Mouse (Mus musculus) kidney, adult 2 months (tissue): ENCODE data around the gene Ttc28. TPM values are rescaled to one million over a fixed set of nuclear protein-coding genes. Genes with fewer than 3 reads are reported as not detected.

ENCODE experiments used
- DNase-seq: peaks from one replicate; pipeline ENCODE4 v3.0.0; 2021
- H3K27ac ChIP-seq: fragments of 200-500 bp; 2 replicates; pipeline ENCODE4 v1.5.1; 2012; ENCODE audit warnings: low read depth, low read length, control low read depth, inconsistent platforms; ENCODE audit not compliant: insufficient read depth
- H3K27me3 ChIP-seq: fragments of 200-500 bp; replicated peaks from 2 replicates; pipeline ENCODE4 v1.6.1; 2012; ENCODE audit warnings: mild to moderate bottlenecking, moderate library complexity, low read length, inconsistent platforms; ENCODE audit not compliant: control insufficient read depth, insufficient read depth
- H3K36me3 ChIP-seq: fragments of 200-500 bp; 2 replicates; pipeline ENCODE4 v1.6.1; 2012; ENCODE audit warnings: mild to moderate bottlenecking, moderate library complexity, low read length, inconsistent platforms; ENCODE audit not compliant: control insufficient read depth, insufficient read depth
- H3K4me1 ChIP-seq: fragments of 200-500 bp; 2 replicates; pipeline ENCODE4 v1.6.1; 2011; ENCODE audit warnings: low read length; ENCODE audit not compliant: control insufficient read depth, insufficient read depth
- H3K4me3 ChIP-seq: fragments of 200-500 bp; 2 replicates; pipeline ENCODE4 v1.5.1; 2011; ENCODE audit warnings: mild to moderate bottlenecking, low read depth, low read length, control low read depth; ENCODE audit not compliant: insufficient read depth
- CTCF ChIP-seq: fragments of 200-500 bp; conservative IDR thresholded peaks from 2 replicates; pipeline ENCODE4 v1.5.1; 2011; ENCODE audit warnings: low read depth, mild to moderate bottlenecking, control low read depth, low read length, moderate library complexity, mixed read lengths; ENCODE audit not compliant: insufficient read depth, insufficient read length
- POLR2A ChIP-seq: fragments of 200-500 bp; IDR thresholded peaks from one replicate; pipeline ENCODE4 v1.6.1; 2011; ENCODE audit warnings: low read depth, low read length, control low read depth
- WGBS: fragments of 180-500 bp; shearing (Covaris S2); methylation state at CpG from one replicate; pipeline ENCODE4 v1.1.7; 2018; 5-methylcytosine and 5-hydroxymethylcytosine counted together
- polyA plus RNA-seq: library from polyadenylated mRNA; depleted of rRNA; stranded (reverse); fragments of >200 nt; gene quantifications from 2 replicates; pipeline ENCODE4 v1.2.3, GENCODE M21; 2012

The Ttc28 gene
- polyA plus RNA-seq, 1 experiment, result 6.6 TPM

GRCm38 (mm10) chr5:111007136-111007500 lies 127.5 kb downstream of the Ttc28 start:
- Histone ChIP-seq H3K27ac (no peak overlapping the region), H3K36me3 (no peaks in the 10 kb centered on the region), H3K27me3 (no peaks in the 10 kb centered on the region), H3K4me3 (no peak overlapping the region), H3K4me1 (peaks cover 9% of the 10 kb centered on the region)
- no peak for DNase-seq
- TF ChIP-seq CTCF, result no peak
- no peak for TF ChIP-seq POLR2A
- WGBS, result 70% methylated on average over 7 of the region's 7 CpGs

- TF ChIP-seq CTCF, result no peak
- TF ChIP-seq POLR2A, result no peak
Measured at GRCm38 (mm10) chr5:111007900-111008299, 128.3 kb downstream of the Ttc28 start.

DNA sequence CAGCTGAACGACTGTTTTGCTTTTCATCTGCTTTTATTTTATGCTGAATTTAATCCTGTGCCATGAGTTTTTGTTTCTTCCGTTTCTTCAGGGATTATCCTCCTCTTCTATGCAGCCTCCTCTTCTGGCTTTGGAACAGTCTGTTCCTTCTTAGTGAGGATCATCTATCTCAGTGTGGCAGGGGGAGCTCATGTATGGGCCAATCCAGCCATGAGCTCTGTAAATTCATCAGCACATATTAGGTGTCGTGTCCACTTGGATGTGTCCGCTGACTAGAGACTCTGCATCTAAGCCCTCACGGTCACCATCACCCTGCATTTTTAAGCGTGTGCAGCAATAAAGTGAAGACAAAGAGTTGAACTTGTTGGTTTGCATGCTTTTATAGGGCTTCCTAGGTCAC lies 128.8 kb downstream of the Ttc28 start:
- no peak overlapping the region for H3K4me3 ChIP-seq
- no peaks in the 10 kb centered on the region for H3K27me3 ChIP-seq
- WGBS, result 83% methylated on average over 6 of the region's 6 CpGs
- H3K27ac ChIP-seq, result no peak overlapping the region
- H3K4me1 ChIP-seq, result peaks cover 11% of the 10 kb centered on the region
- DNase-seq, result no peak
- TF ChIP-seq CTCF, result no peak
- H3K36me3 ChIP-seq, result no peaks in the 10 kb centered on the region

More at GRCm38 (mm10) chr5:111007900-111008299, 128.3 kb downstream of the Ttc28 start:
- H3K36me3 ChIP-seq, result no peaks in the 10 kb centered on the region
- DNase-seq, result no peak
- H3K27ac ChIP-seq, result no peak overlapping the region
- H3K4me1 ChIP-seq, result peaks cover 11% of the 10 kb centered on the region
- no peaks in the 10 kb centered on the region for H3K27me3 ChIP-seq
- no peak overlapping the region for H3K4me3 ChIP-seq
- 73% methylated on average over 8 of the region's 8 CpGs for WGBS

DNA sequence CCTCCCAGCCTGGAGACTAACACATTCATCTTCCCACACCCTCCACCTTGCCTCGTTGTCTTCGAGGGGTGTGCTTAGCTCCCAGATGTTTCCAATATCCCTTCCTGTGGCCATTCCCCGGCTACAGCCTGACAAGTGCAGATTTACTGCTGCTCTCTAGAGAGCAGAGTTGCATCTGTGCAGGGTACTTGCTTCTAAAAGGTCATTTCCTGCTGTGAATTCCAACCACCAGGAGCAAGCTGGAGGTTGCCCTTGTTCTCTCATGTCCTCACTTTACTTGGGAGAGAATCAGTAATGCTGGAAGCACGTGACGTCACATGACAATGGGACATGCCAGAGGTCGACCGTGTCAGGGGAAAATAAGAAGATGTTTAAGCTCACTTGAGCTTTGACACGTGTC lies 131.7 kb downstream of the Ttc28 start:
- TF ChIP-seq CTCF (no peak; the same call in 1 of the 2 replicates), POLR2A (no peak)
- H3K4me3 ChIP-seq, result no peak overlapping the region
- no peaks in the 10 kb centered on the region for H3K27me3 ChIP-seq
- 10% methylated on average over 8 of the region's 8 CpGs for WGBS
- H3K4me1 ChIP-seq, result peaks cover 11% of the 10 kb centered on the region
- H3K27ac ChIP-seq, result peak overlapping the region; percentile 5; the same call in 1 of the 2 replicates
- H3K36me3 ChIP-seq, result no peaks in the 10 kb centered on the region
- DNase-seq, result peak; percentile 76

DNA sequence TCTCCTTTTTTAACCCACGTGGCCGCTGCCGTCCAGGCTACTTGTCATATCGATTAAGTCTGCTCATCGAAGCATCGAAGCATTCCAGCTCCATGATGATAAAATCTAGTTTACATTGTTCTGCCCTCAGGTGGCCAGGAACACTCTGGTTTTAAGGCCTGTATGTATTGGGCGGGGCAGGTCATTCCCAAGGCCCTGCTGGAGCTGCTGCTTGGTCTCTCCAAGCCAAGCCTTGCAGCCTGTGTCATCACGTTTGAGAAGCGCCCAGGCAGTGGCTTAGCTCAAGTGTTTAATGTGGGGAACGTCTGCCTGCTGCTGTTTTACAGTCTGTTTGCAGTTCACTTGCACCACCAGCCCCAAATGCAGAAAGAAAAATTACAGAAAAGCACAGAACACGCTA lies 132.5 kb downstream of the Ttc28 start:
- Histone ChIP-seq H3K36me3 (no peaks in the 10 kb centered on the region), H3K27ac (no peak overlapping the region), H3K4me1 (peaks cover 11% of the 10 kb centered on the region), H3K27me3 (no peaks in the 10 kb centered on the region), H3K4me3 (no peak overlapping the region)
- WGBS, result 68% methylated on average over 11 of the region's 11 CpGs
- TF ChIP-seq POLR2A, result no peak
- TF ChIP-seq CTCF, result no peak
- no peak for DNase-seq

DNA sequence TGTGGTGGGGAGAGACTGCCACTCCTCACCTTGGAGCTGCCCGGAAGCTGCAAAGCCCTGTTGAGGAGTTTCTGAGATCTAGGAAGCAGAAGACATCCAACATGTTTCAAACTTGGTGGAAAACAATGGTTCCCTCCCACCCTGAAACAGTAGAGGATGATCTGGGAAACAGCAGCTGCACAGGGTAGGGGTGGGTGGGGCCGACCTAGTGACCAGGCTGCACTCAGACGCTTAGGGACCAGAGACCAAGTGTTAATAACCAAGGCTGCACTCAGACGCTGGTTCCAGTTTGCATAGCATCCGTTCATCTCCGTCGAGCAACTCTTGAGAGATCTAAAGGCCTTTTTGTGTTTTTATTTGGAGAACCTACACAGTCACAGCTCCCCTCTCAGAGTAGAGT lies 133.0 kb downstream of the Ttc28 start:
- H3K4me1 ChIP-seq, result peaks cover 11% of the 10 kb centered on the region
- H3K27ac ChIP-seq, result no peak overlapping the region
- no peak for DNase-seq
- H3K4me3 ChIP-seq, result no peak overlapping the region
- H3K36me3 ChIP-seq, result no peaks in the 10 kb centered on the region
- H3K27me3 ChIP-seq, result no peaks in the 10 kb centered on the region
- 56% methylated on average over 7 of the region's 7 CpGs for WGBS
- TF ChIP-seq CTCF (no peak), POLR2A (no peak)

DNA sequence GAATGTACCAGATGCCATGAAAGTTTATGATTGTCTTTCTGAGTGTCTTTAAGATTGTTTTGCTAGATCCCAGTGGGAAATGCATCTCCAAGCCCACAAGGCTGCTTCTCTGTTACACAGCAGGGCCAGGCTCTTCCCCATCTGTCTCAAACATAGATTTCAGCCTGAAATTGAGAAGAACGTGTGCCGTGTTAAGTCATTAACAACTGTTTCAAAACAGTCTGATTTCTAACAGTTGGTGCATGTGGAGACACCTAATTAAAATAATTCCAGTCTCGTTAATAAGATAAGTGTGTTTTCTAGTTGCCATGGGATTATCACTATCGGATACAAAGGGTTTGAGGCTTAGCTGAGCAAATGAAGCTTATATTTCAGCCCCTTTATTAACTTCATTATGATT lies 135.4 kb downstream of the Ttc28 start:
- TF ChIP-seq CTCF (no peak), POLR2A (no peak)
- Histone ChIP-seq H3K27me3 (no peaks in the 10 kb centered on the region), H3K4me1 (peaks cover 11% of the 10 kb centered on the region), H3K36me3 (no peaks in the 10 kb centered on the region), H3K27ac (no peak overlapping the region), H3K4me3 (no peak overlapping the region)
- DNase-seq, result no peak
- WGBS, result 88% methylated on average over 4 of the region's 4 CpGs

GRCm38 (mm10) chr5:111017319-111017718 lies 137.7 kb downstream of the Ttc28 start:
- peak; percentile 19 for DNase-seq
- Histone ChIP-seq H3K27me3 (no peaks in the 10 kb centered on the region), H3K4me1 (no peaks in the 10 kb centered on the region; the same call in 1 of the 2 replicates), H3K27ac (no peak overlapping the region), H3K4me3 (no peak overlapping the region), H3K36me3 (no peaks in the 10 kb centered on the region)
- TF ChIP-seq CTCF (no peak), POLR2A (no peak)
- WGBS, result 61% methylated on average over 4 of the region's 4 CpGs
